Mouse (Mus musculus): ENCODE data around the gene Arhgap10. TPM values are rescaled to one million over a fixed set of nuclear protein-coding genes. Genes with fewer than 3 reads are reported as not detected.

Arhgap10 gene
- polyA plus RNA-seq, 1 experiment from 2014 or later = 33.4 TPM

GRCm38 (mm10) chr8:77262216-77263009 lies 255.3 kb downstream of the Arhgap10 start:
- no peak for ATAC-seq (ENCODE audit: insufficient read depth, low FRiP score)
- H3K4me3 ChIP-seq (replicated peaks; ENCODE audit: low read length) = no peak overlapping the region
- WGBS = 62% methylated on average over 12 of the region's 12 CpGs
- peak overlapping the region; percentile 56; the same call in 1 of the 2 replicates for H3K27ac ChIP-seq (ENCODE audit: low read length)
- no peak overlapping the region for H3K4me2 ChIP-seq (ENCODE audit: low read depth, low read length)
- no peaks in the 10 kb centered on the region for H3K9me3 ChIP-seq (replicated peaks; ENCODE audit: control insufficient read depth, low read length)
- H3K4me1 ChIP-seq (ENCODE audit: control insufficient read depth, insufficient read depth, low read length) = 0 out of 2 replicates have a peak, but pooled peaks cover 2% of the 10 kb centered on the region
- no peaks in the 10 kb centered on the region; the same call in 1 of the 2 replicates for H3K36me3 ChIP-seq (ENCODE audit: control insufficient read depth, insufficient read depth, low read length)
- H3K9ac ChIP-seq (ENCODE audit: low read length) = no peak overlapping the region
- H3K27me3 ChIP-seq (ENCODE audit: control insufficient read depth, insufficient read depth, low read length) = no peaks in the 10 kb centered on the region

- WGBS = 78% methylated on average over 6 of the region's 6 CpGs
- no peaks in the 10 kb centered on the region for H3K9me3 ChIP-seq (replicated peaks; ENCODE audit: control insufficient read depth, low read length)
- no peak overlapping the region for H3K9ac ChIP-seq (ENCODE audit: low read length)
- no peaks in the 10 kb centered on the region; the same call in 1 of the 2 replicates for H3K36me3 ChIP-seq (ENCODE audit: control insufficient read depth, insufficient read depth, low read length)
- no peak overlapping the region for H3K4me2 ChIP-seq (ENCODE audit: low read depth, low read length)
- no peak overlapping the region for H3K27ac ChIP-seq (ENCODE audit: low read length)
- no peak overlapping the region for H3K4me3 ChIP-seq (replicated peaks; ENCODE audit: low read length)
- ATAC-seq (ENCODE audit: insufficient read depth, low FRiP score) = peak; percentile 54; the same call in 1 of the 2 replicates
- no peaks in the 10 kb centered on the region for H3K27me3 ChIP-seq (ENCODE audit: control insufficient read depth, insufficient read depth, low read length)
- 0 out of 2 replicates have a peak, but pooled peaks cover 2% of the 10 kb centered on the region for H3K4me1 ChIP-seq (ENCODE audit: control insufficient read depth, insufficient read depth, low read length)
These were observed 256.5 kb downstream of the Arhgap10 start for GRCm38 (mm10) chr8:77261215-77261614.

GRCm38 (mm10) chr8:77257085-77257451 lies 260.7 kb downstream of the Arhgap10 start:
- Histone ChIP-seq H3K4me2 (ENCODE audit: low read depth, low read length) (no peak overlapping the region), H3K9me3 (replicated peaks; ENCODE audit: control insufficient read depth, low read length) (no peaks in the 10 kb centered on the region), H3K4me1 (ENCODE audit: control insufficient read depth, insufficient read depth, low read length) (no peaks in the 10 kb centered on the region), H3K36me3 (ENCODE audit: control insufficient read depth, insufficient read depth, low read length) (no peaks in the 10 kb centered on the region; the same call in 1 of the 2 replicates), H3K9ac (ENCODE audit: low read length) (no peak overlapping the region), H3K27me3 (ENCODE audit: control insufficient read depth, insufficient read depth, low read length) (no peaks in the 10 kb centered on the region), H3K4me3 (replicated peaks; ENCODE audit: low read length) (no peak overlapping the region), H3K27ac (ENCODE audit: low read length) (no peak overlapping the region)
- no peak for ATAC-seq (ENCODE audit: insufficient read depth, low FRiP score)
- 94% methylated on average over 12 of the region's 12 CpGs for WGBS

GRCm38 (mm10) chr8:77256450-77257084 lies 261.2 kb downstream of the Arhgap10 start:
- ATAC-seq (ENCODE audit: insufficient read depth, low FRiP score) = no peak
- WGBS = 89% methylated on average over 5 of the region's 5 CpGs
- H3K36me3 ChIP-seq (ENCODE audit: control insufficient read depth, insufficient read depth, low read length) = no peaks in the 10 kb centered on the region; the same call in 1 of the 2 replicates
- no peak overlapping the region for H3K4me3 ChIP-seq (replicated peaks; ENCODE audit: low read length)
- no peaks in the 10 kb centered on the region for H3K27me3 ChIP-seq (ENCODE audit: control insufficient read depth, insufficient read depth, low read length)
- no peak overlapping the region for H3K4me2 ChIP-seq (ENCODE audit: low read depth, low read length)
- H3K27ac ChIP-seq (ENCODE audit: low read length) = no peak overlapping the region
- no peak overlapping the region for H3K9ac ChIP-seq (ENCODE audit: low read length)
- no peaks in the 10 kb centered on the region for H3K9me3 ChIP-seq (replicated peaks; ENCODE audit: control insufficient read depth, low read length)
- no peaks in the 10 kb centered on the region for H3K4me1 ChIP-seq (ENCODE audit: control insufficient read depth, insufficient read depth, low read length)

- H3K27me3 ChIP-seq (ENCODE audit: control insufficient read depth, insufficient read depth, low read length) = no peaks in the 10 kb centered on the region
- 79% methylated on average over 5 of the region's 5 CpGs for WGBS
- no peaks in the 10 kb centered on the region for H3K9me3 ChIP-seq (replicated peaks; ENCODE audit: control insufficient read depth, low read length)
- no peak overlapping the region for H3K4me2 ChIP-seq (ENCODE audit: low read depth, low read length)
- ATAC-seq (ENCODE audit: insufficient read depth, low FRiP score) = no peak
- H3K27ac ChIP-seq (ENCODE audit: low read length) = no peak overlapping the region
- no peaks in the 10 kb centered on the region; the same call in 1 of the 2 replicates for H3K36me3 ChIP-seq (ENCODE audit: control insufficient read depth, insufficient read depth, low read length)
- H3K4me3 ChIP-seq (replicated peaks; ENCODE audit: low read length) = no peak overlapping the region
- H3K4me1 ChIP-seq (ENCODE audit: control insufficient read depth, insufficient read depth, low read length) = no peaks in the 10 kb centered on the region
- H3K9ac ChIP-seq (ENCODE audit: low read length) = no peak overlapping the region
These were observed 263.3 kb downstream of the Arhgap10 start for GRCm38 (mm10) chr8:77254466-77254865.

- Histone ChIP-seq H3K36me3 (ENCODE audit: control insufficient read depth, insufficient read depth, low read length) (peaks cover 17% of the 10 kb centered on the region), H3K4me3 (replicated peaks; ENCODE audit: low read length) (no peak overlapping the region)
These were observed 266.6 kb downstream of the Arhgap10 start for GRCm38 (mm10) chr8:77251134-77251533.

GRCm38 (mm10) chr8:77250094-77250493 lies 267.7 kb downstream of the Arhgap10 start:
- H3K9ac ChIP-seq (ENCODE audit: low read length) = no peak overlapping the region
- no peaks in the 10 kb centered on the region for H3K4me1 ChIP-seq (ENCODE audit: control insufficient read depth, insufficient read depth, low read length)
- H3K36me3 ChIP-seq (ENCODE audit: control insufficient read depth, insufficient read depth, low read length) = peaks cover 17% of the 10 kb centered on the region
- no peaks in the 10 kb centered on the region for H3K9me3 ChIP-seq (replicated peaks; ENCODE audit: control insufficient read depth, low read length)
- no peak overlapping the region for H3K4me3 ChIP-seq (replicated peaks; ENCODE audit: low read length)
- H3K27ac ChIP-seq (ENCODE audit: low read length) = no peak overlapping the region
- no peak overlapping the region for H3K4me2 ChIP-seq (ENCODE audit: low read depth, low read length)
- no peak for ATAC-seq (ENCODE audit: insufficient read depth, low FRiP score)
- WGBS = 88% methylated on average over 3 of the region's 3 CpGs
- H3K27me3 ChIP-seq (ENCODE audit: control insufficient read depth, insufficient read depth, low read length) = no peaks in the 10 kb centered on the region

More at GRCm38 (mm10) chr8:77251134-77251533, 266.6 kb downstream of the Arhgap10 start:
- no peak overlapping the region for H3K27ac ChIP-seq (ENCODE audit: low read length)
- H3K27me3 ChIP-seq (ENCODE audit: control insufficient read depth, insufficient read depth, low read length) = no peaks in the 10 kb centered on the region
- H3K4me1 ChIP-seq (ENCODE audit: control insufficient read depth, insufficient read depth, low read length) = no peaks in the 10 kb centered on the region
- WGBS = 80% methylated on average over 5 of the region's 5 CpGs
- H3K9me3 ChIP-seq (replicated peaks; ENCODE audit: control insufficient read depth, low read length) = no peaks in the 10 kb centered on the region
- no peak for ATAC-seq (ENCODE audit: insufficient read depth, low FRiP score)
- no peak overlapping the region for H3K4me2 ChIP-seq (ENCODE audit: low read depth, low read length)
- H3K9ac ChIP-seq (ENCODE audit: low read length) = no peak overlapping the region

- H3K4me3 ChIP-seq (replicated peaks; ENCODE audit: low read length) = no peak overlapping the region
- 70% methylated on average over 3 of the region's 3 CpGs for WGBS
- no peak for ATAC-seq (ENCODE audit: insufficient read depth, low FRiP score)
These were observed 276.4 kb downstream of the Arhgap10 start for GRCm38 (mm10) chr8:77241381-77241780.

GRCm38 (mm10) chr8:77239462-77239861 lies 278.3 kb downstream of the Arhgap10 start:
- H3K36me3 ChIP-seq (ENCODE audit: control insufficient read depth, insufficient read depth, low read length) = no peaks in the 10 kb centered on the region
- H3K4me2 ChIP-seq (ENCODE audit: low read depth, low read length) = no peak overlapping the region
- ATAC-seq (ENCODE audit: insufficient read depth, low FRiP score) = no peak
- no peaks in the 10 kb centered on the region for H3K4me1 ChIP-seq (ENCODE audit: control insufficient read depth, insufficient read depth, low read length)
- H3K27ac ChIP-seq (ENCODE audit: low read length) = no peak overlapping the region
- H3K27me3 ChIP-seq (ENCODE audit: control insufficient read depth, insufficient read depth, low read length) = no peaks in the 10 kb centered on the region
- H3K9ac ChIP-seq (ENCODE audit: low read length) = no peak overlapping the region
- no peak overlapping the region for H3K4me3 ChIP-seq (replicated peaks; ENCODE audit: low read length)
- no peaks in the 10 kb centered on the region for H3K9me3 ChIP-seq (replicated peaks; ENCODE audit: control insufficient read depth, low read length)

More at GRCm38 (mm10) chr8:77241381-77241780, 276.4 kb downstream of the Arhgap10 start:
- Histone ChIP-seq H3K4me2 (ENCODE audit: low read depth, low read length) (no peak overlapping the region), H3K27ac (ENCODE audit: low read length) (no peak overlapping the region), H3K36me3 (ENCODE audit: control insufficient read depth, insufficient read depth, low read length) (no peaks in the 10 kb centered on the region), H3K9me3 (replicated peaks; ENCODE audit: control insufficient read depth, low read length) (no peaks in the 10 kb centered on the region), H3K27me3 (ENCODE audit: control insufficient read depth, insufficient read depth, low read length) (no peaks in the 10 kb centered on the region), H3K4me1 (ENCODE audit: control insufficient read depth, insufficient read depth, low read length) (no peaks in the 10 kb centered on the region), H3K9ac (ENCODE audit: low read length) (no peak overlapping the region)

All from stomach, embryonic 16.5 days (tissue).